Mouse (Mus musculus) thymus, adult 2 months (tissue): ENCODE results near the gene H1fx. TPM values are rescaled to one million over a fixed set of nuclear protein-coding genes. Genes with fewer than 3 reads are reported as not detected.
"Not testable (repeated sequence)": the region's sequence is repeated elsewhere in the genome, so short reads cannot be mapped to it uniquely, and the experiment has no call there.

Source experiments
- DNase-seq: peaks from one replicate; pipeline ENCODE4 v3.0.0; 2021
- H3K27ac ChIP-seq: fragments of 200-500 bp; 2 replicates; pipeline ENCODE4 v1.5.1; 2012; ENCODE audit warnings: low read length, control low read depth; ENCODE audit not compliant: control insufficient read depth, insufficient read depth
- H3K27me3 ChIP-seq: fragments of 200-500 bp; 2 replicates; pipeline ENCODE4 v1.6.1; 2012; ENCODE audit warnings: mild to moderate bottlenecking, low read length, moderate library complexity, mixed read lengths; ENCODE audit not compliant: control insufficient read depth, insufficient read depth
- H3K36me3 ChIP-seq: fragments of 200-500 bp; 2 replicates; pipeline ENCODE4 v1.6.1; 2012; ENCODE audit warnings: mild to moderate bottlenecking, low read length, moderate library complexity; ENCODE audit not compliant: control insufficient read depth, insufficient read depth
- H3K4me1 ChIP-seq: fragments of 200-500 bp; replicated peaks from 2 replicates; pipeline ENCODE4 v1.6.1; 2012; ENCODE audit warnings: low read length; ENCODE audit not compliant: control insufficient read depth, insufficient read depth
- H3K4me3 ChIP-seq: fragments of 200-500 bp; 2 replicates; pipeline ENCODE4 v1.5.1; 2012; ENCODE audit warnings: mild to moderate bottlenecking, low read length, control low read depth, moderate library complexity; ENCODE audit not compliant: control insufficient read depth, insufficient read depth
- CTCF ChIP-seq: fragments of 200-500 bp; IDR thresholded peaks from 2 replicates; pipeline ENCODE4 v1.5.1; 2012; ENCODE audit warnings: mild to moderate bottlenecking, control low read depth, low read length, moderate library complexity, borderline replicate concordance; ENCODE audit not compliant: control insufficient read depth, poor library complexity, insufficient read depth; ENCODE audit errors: extremely low read depth
- POLR2A ChIP-seq: fragments of 200-500 bp; IDR thresholded peaks from 2 replicates; pipeline ENCODE4 v1.6.1; 2012; ENCODE audit warnings: mild to moderate bottlenecking, low read length, control low read depth, moderate library complexity; ENCODE audit not compliant: control insufficient read depth, poor library complexity, insufficient read depth; ENCODE audit errors: extremely low read depth
- WGBS: fragments of 180-500 bp; shearing (Covaris S2); methylation state at CpG from one replicate; pipeline ENCODE4 v1.1.7; 2018; 5-methylcytosine and 5-hydroxymethylcytosine counted together
- polyA plus RNA-seq: library from polyadenylated mRNA; depleted of rRNA; stranded (reverse); fragments of >200 nt; gene quantifications from 2 replicates; pipeline ENCODE4 v1.2.3, GENCODE M21; 2012

H1fx gene
- polyA plus RNA-seq, 1 experiment, result 9.8 TPM

DNA sequence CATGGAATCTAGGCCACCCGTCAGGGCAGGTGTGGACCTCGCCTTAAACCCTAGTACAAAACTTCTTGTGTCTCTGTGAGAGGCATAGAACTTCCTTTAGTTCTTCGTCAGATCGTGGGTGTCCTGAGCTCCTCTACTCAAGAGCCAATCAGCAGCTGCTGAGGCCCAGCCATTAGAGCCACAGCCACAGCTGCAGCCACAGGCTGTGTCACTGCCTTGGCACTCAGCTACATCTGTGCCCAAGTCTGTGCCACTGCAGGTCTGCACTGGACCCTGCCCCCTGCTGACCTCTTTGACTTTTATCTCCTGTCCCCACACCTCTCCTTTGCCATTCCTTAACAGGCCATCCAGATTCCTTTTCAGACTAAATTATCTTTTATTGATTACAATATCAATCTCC lies 9.8 kb upstream of the H1fx start:
- H3K4me1 ChIP-seq, result peaks cover 9% of the 10 kb centered on the region
- TF ChIP-seq CTCF, result no peak

GRCm38 (mm10) chr6:87982506-87982905 lies 1.1 kb upstream of the H1fx start:
- DNase-seq, result no peak
- H3K27me3 ChIP-seq, result peaks cover 4% of the 10 kb centered on the region; the same call in 1 of the 2 replicates
- no peak overlapping the region for H3K4me3 ChIP-seq
- TF ChIP-seq CTCF, result no peak
- TF ChIP-seq POLR2A, result no peak
- WGBS, result 48% methylated on average over 9 of the region's 9 CpGs
- H3K36me3 ChIP-seq, result no peaks in the 10 kb centered on the region
- no peak overlapping the region for H3K27ac ChIP-seq
- H3K4me1 ChIP-seq, result peaks cover 13% of the 10 kb centered on the region

More for the DNA sequence above, 9.8 kb upstream of the H1fx start:
- Histone ChIP-seq H3K36me3 (no peaks in the 10 kb centered on the region), H3K27me3 (no peaks in the 10 kb centered on the region), H3K4me3 (no peak overlapping the region), H3K27ac (no peak overlapping the region)
- DNase-seq, result no peak
- 26% methylated on average over 4 of the region's 4 CpGs for WGBS

- WGBS, result 2% methylated on average over 55 of the region's 56 CpGs
These were observed 379 bp downstream of the H1fx start for GRCm38 (mm10) chr6:87981030-87981485.

DNA sequence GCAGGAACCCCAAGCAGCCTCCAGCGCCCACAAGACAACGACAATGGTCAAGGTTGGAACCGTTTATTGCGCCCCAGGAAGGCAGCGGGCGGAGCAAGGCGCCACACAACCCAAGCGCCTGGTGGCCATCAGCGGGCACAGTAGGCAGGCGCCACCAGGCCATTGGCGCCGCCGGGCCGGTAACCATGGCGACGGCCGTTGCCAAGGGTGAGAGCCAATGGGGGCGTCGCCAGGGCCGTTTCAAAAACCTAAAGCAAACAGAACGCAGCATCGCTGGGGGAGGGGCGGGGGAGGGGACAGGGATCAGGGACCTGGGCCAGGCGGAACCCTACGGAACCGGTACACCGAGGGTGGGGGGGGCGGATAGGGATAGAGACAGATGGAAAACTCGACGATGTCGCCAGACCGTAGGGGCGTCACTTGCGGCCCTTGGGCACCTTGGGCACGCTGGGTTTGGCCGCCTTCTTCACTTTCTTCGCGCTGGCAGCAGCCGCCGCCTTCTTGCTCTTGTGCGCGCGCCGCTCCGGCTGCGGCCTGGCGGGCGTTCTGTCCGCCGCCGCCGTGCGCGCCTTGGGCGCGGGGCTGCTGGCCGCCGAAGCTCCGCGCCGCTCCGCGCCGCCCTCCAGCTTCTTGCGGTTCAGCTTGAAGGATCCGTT lies 935 bp downstream of the H1fx start:
- peak; percentile 40 for DNase-seq
- Histone ChIP-seq H3K4me3 (peak overlapping the region; percentile 51), H3K4me1 (peaks cover 13% of the 10 kb centered on the region), H3K27ac (no peak overlapping the region), H3K36me3 (no peaks in the 10 kb centered on the region), H3K27me3 (peaks cover 4% of the 10 kb centered on the region; the same call in 1 of the 2 replicates)
- WGBS, result 3% methylated on average over 66 of the region's 66 CpGs
- TF ChIP-seq CTCF (no peak), POLR2A (no peak)

More at GRCm38 (mm10) chr6:87981030-87981485, 379 bp downstream of the H1fx start:
- H3K27me3 ChIP-seq, result peaks cover 4% of the 10 kb centered on the region; the same call in 1 of the 2 replicates
- no peak for DNase-seq
- peaks cover 13% of the 10 kb centered on the region for H3K4me1 ChIP-seq
- TF ChIP-seq POLR2A, result no peak
- no peak for TF ChIP-seq CTCF
- H3K27ac ChIP-seq, result no peak overlapping the region
- H3K36me3 ChIP-seq, result no peaks in the 10 kb centered on the region
- H3K4me3 ChIP-seq, result peak overlapping the region; percentile 51

DNA sequence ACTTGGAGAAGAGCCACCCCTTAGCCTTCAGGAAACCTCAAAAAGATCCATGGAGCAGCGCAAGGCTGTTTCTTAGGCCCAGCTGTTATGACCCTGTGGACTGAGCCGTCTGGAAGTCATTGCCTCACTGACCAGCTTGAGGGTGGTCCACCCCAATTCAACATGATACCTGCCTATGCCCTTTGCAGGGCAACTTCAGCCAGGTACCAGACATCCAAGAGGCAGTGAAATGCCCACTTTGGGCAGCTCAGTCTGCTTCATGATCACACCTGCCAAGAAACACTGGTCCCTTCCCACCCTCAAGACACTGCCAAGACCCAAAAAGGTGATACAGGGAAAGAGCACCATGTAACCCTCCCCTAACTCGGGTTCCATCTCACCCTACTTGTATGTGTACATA lies 1.7 kb downstream of the H1fx start:
- TF ChIP-seq POLR2A (no peak), CTCF (no peak)
- H3K4me1 ChIP-seq, result peaks cover 13% of the 10 kb centered on the region
- no peak for DNase-seq
- H3K27ac ChIP-seq, result no peak overlapping the region
- 90% methylated on average over 3 of the region's 3 CpGs for WGBS
- no peak overlapping the region for H3K4me3 ChIP-seq
- H3K27me3 ChIP-seq, result peaks cover 4% of the 10 kb centered on the region; the same call in 1 of the 2 replicates
- H3K36me3 ChIP-seq, result no peaks in the 10 kb centered on the region

DNA sequence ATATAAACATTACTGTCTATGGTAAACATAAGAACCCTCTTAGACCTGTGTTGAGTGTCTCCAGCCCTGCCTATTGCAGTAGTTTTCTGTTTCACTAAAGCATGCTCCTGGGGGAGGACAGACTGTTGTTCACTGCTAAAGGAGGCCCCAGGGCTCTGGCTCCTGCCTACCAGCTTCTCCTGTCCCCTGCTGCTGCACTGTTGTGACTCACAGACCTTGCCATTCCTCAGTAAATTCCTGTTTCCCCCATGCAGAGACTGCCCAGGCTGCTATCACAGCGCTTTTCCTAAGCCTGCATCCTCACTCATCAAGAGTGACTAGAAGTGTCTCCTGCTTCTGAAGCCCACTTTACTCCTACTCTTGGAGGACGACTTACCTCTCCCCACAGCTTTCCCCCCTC lies 11.4 kb downstream of the H1fx start:
- 58% methylated on average over 2 of the region's 2 CpGs for WGBS
- Histone ChIP-seq H3K27me3 (no peaks in the 10 kb centered on the region), H3K27ac (no peak overlapping the region), H3K4me1 (no peaks in the 10 kb centered on the region), H3K36me3 (no peaks in the 10 kb centered on the region), H3K4me3 (no peak overlapping the region)
- DNase-seq, result no peak
- no peak for TF ChIP-seq POLR2A
- TF ChIP-seq CTCF, result no peak

DNA sequence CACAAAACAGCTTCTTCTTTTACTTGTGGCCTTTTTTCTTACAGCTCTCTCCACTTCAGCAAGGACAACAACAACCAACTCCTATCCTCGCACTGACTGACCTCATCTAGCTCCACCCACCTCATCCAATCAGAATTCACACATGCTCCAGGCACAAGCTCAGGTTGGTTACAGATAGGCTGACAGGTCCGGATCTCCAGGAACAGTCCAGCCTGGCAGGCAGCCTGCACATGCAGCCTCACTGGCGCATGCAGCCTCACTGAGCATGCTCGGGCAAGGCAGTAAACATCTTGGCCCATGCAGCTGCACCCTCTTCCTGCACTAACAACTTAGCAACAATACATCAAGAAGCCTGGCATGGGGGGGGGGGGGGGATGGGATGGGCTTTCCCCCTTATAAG lies 19.0 kb downstream of the H1fx start:
- DNase-seq, result not testable (repeated sequence)
- WGBS, result 89% methylated on average over 4 of the region's 4 CpGs

More for the DNA sequence above, 19.0 kb downstream of the H1fx start:
- H3K27me3 ChIP-seq, H3K36me3 ChIP-seq, H3K4me3 ChIP-seq, H3K4me1 ChIP-seq, H3K27ac ChIP-seq: not testable (repeated sequence)
